ENCODE assay signal across 12 mouse cellular contexts in the genomic region with DNA sequence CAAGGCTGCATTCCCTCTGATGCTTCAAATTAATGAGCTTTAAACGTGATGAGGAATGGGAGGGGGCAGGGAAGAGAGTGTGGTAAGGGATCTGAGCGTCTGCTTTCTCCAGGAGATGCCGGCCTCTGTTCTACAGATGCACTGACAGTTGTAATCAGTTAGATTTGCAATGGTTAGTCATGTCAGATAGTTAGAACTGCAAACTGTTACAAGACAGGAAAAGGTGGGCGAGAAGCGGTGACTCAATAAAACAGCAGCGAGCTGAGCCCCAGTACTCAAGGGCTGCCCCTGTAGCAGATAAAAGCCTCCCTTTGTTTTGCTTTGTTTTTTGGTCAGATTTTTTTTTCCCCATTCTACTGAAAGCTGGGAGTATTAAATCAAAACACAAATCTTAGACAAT. TPM values are rescaled to one million over a fixed set of nuclear protein-coding genes. Genes with fewer than 3 reads are reported as not detected.
DNase-seq lines count a peak whose midpoint lies in the region; ATAC-seq and TF ChIP-seq lines count a peak whose summit lies in the region.
"Had no signal": no experiment of that assay in that cellular context is flagged by ENCODE, and none has a peak within 500 bp of the region (broad histone marks: within the 10 kb centered on the region; RNA-seq: fewer than 3 reads in every experiment).

No protein-coding gene starts in this region.

- TF ChIP-seq CTCF in forebrain, postnatal 0 days (IDR thresholded peaks at IDR 0.05; ENCODE audit: low read depth): no peak
- TF ChIP-seq CTCF in olfactory bulb, adult 2 months (IDR thresholded peaks at IDR 0.05; ENCODE audit: insufficient read depth, low read depth, low read length): no peak

- peak; percentile 8; the same call in 1 of the 2 replicates for ATAC-seq in forebrain, postnatal 0 days
- no peak for ATAC-seq in forebrain, embryonic 11.5 days (replicated peaks; ENCODE audit: low FRiP score)
- no peak for ATAC-seq in embryonic facial prominence, embryonic 13.5 days (ENCODE audit: insufficient number of reproducible peaks, insufficient read depth, low FRiP score, low TSS enrichment, low read depth)
- no peak for ATAC-seq in erythroid progenitor cell, adult 5-6 weeks (replicated peaks; ENCODE audit: low FRiP score, poor library complexity, severe bottlenecking)

- WGBS in forebrain, postnatal 0 days: 37% methylated on average over 6 of the region's 6 CpGs
- 43% methylated on average over 6 of the region's 6 CpGs for WGBS in forebrain, embryonic 11.5 days
- WGBS in embryonic facial prominence, embryonic 13.5 days: 11% methylated on average over 6 of the region's 6 CpGs
- WGBS in olfactory bulb, adult 2 months: 35% methylated on average over 6 of the region's 6 CpGs

- H3K4me2 ChIP-seq in forebrain, postnatal 0 days (ENCODE audit: low read depth): no peak overlapping the region
- H3K4me2 ChIP-seq in forebrain, embryonic 11.5 days (ENCODE audit: low read depth, low read length, severe bottlenecking): no peak overlapping the region
- peak overlapping the region; percentile 3; the same call in 1 of the 2 replicates for H3K4me2 ChIP-seq in embryonic facial prominence, embryonic 13.5 days

- H3K4me3 ChIP-seq in forebrain, postnatal 0 days (ENCODE audit: low read depth, low read length): no peak overlapping the region
- no peak overlapping the region for H3K4me3 ChIP-seq in forebrain, embryonic 11.5 days (ENCODE audit: low read depth, low read length)
- no peak overlapping the region for H3K4me3 ChIP-seq in embryonic facial prominence, embryonic 13.5 days
- no peak overlapping the region for H3K4me3 ChIP-seq in olfactory bulb, adult 2 months (ENCODE audit: insufficient read depth, low read depth, low read length)

- peak; percentile 19 for DNase-seq in forebrain, postnatal 0 days
- DNase-seq in forebrain, embryonic 11.5 days (ENCODE audit: low spot score): no peak
- DNase-seq in right cerebral cortex, adult 2 months (ENCODE audit: low spot score in 2 of 2): peak; percentile 35 to 50
- no peak for DNase-seq in right cerebral cortex, postnatal 14 days
- no peak for DNase-seq in kidney, postnatal 10 days
- DNase-seq: gastrocnemius, postnatal 14 days; heart, postnatal 14 days; kidney, adult 2 months had no signal

- no peak for TF ChIP-seq POLR2A in olfactory bulb, adult 2 months (IDR thresholded peaks at IDR 0.05; ENCODE audit: insufficient read depth, low read depth, low read length)

- H3K4me1 ChIP-seq in forebrain, postnatal 0 days (ENCODE audit: insufficient read depth): no peaks in the 10 kb centered on the region
- H3K4me1 ChIP-seq in forebrain, embryonic 11.5 days (replicated peaks; ENCODE audit: control insufficient read depth, insufficient read depth, low read length): no peaks in the 10 kb centered on the region
- H3K4me1 ChIP-seq in embryonic facial prominence, embryonic 13.5 days: peaks cover 46% of the 10 kb centered on the region
- peaks cover 6% of the 10 kb centered on the region; the same call in 1 of the 2 replicates for H3K4me1 ChIP-seq in olfactory bulb, adult 2 months (ENCODE audit: control insufficient read depth, insufficient read depth, low read length)

- no peak overlapping the region for H3K9ac ChIP-seq in forebrain, postnatal 0 days
- H3K9ac ChIP-seq in forebrain, embryonic 11.5 days (ENCODE audit: low read length): no peak overlapping the region
- no peak overlapping the region for H3K9ac ChIP-seq in embryonic facial prominence, embryonic 13.5 days
- H3K9ac ChIP-seq: liver, embryonic 14.5 days had no signal

- H3K36me3 ChIP-seq in forebrain, postnatal 0 days (ENCODE audit: insufficient read depth): no peaks in the 10 kb centered on the region
- no peaks in the 10 kb centered on the region for H3K36me3 ChIP-seq in forebrain, embryonic 11.5 days (ENCODE audit: control insufficient read depth, insufficient read depth, low read length)
- H3K36me3 ChIP-seq in embryonic facial prominence, embryonic 13.5 days: peaks cover 25% of the 10 kb centered on the region

- H3K27ac ChIP-seq in forebrain, postnatal 0 days (ENCODE audit: low read depth, low read length): no peak overlapping the region
- no peak overlapping the region for H3K27ac ChIP-seq in forebrain, embryonic 11.5 days (ENCODE audit: low read depth, low read length)
- H3K27ac ChIP-seq in embryonic facial prominence, embryonic 13.5 days: 0 out of 2 replicates have a peak overlapping the region, but pooled peaks have one; percentile 40
- H3K27ac ChIP-seq in olfactory bulb, adult 2 months (ENCODE audit: insufficient read depth, low read depth, low read length): peak overlapping the region; percentile 60
- H3K27ac ChIP-seq: liver, embryonic 14.5 days had no signal

- H3K27me3 ChIP-seq in forebrain, postnatal 0 days (ENCODE audit: insufficient read depth, low read length): no peaks in the 10 kb centered on the region
- H3K27me3 ChIP-seq in forebrain, embryonic 11.5 days (ENCODE audit: control insufficient read depth, insufficient read depth, low read length): no peaks in the 10 kb centered on the region
- no peaks in the 10 kb centered on the region for H3K27me3 ChIP-seq in embryonic facial prominence, embryonic 13.5 days

- no peaks in the 10 kb centered on the region for H3K9me3 ChIP-seq in forebrain, postnatal 0 days (ENCODE audit: low read length)
- no peaks in the 10 kb centered on the region for H3K9me3 ChIP-seq in forebrain, embryonic 11.5 days (ENCODE audit: control insufficient read depth, low read length)
- no peaks in the 10 kb centered on the region for H3K9me3 ChIP-seq in embryonic facial prominence, embryonic 13.5 days

RNA-seq across cellular contexts. Expression of gene Supt3, which starts 58.9 kb away (rescaled TPM):
- total RNA-seq in forebrain, postnatal 0 days (2014; rRNA removed): 3.2 and 5.5 TPM in 2 replicates
- 20.5 and 24.5 TPM in 2 replicates for polyA plus RNA-seq in forebrain, postnatal 0 days (2015; fragmentation: Nextera tagmentation; extraction: Ambion mirVana)
- polyA plus RNA-seq in forebrain, embryonic 11.5 days (2014; fragmentation: Nextera tagmentation; extraction: Ambion mirVana): 21.9 and 24.9 TPM in 2 replicates
- 24.5 and 25.4 TPM in 2 replicates for polyA plus RNA-seq in embryonic facial prominence, embryonic 13.5 days (2015; fragmentation: Nextera tagmentation; extraction: Ambion mirVana)
- polyA plus RNA-seq in olfactory bulb, adult 2 months (2012; ENCODE audit: insufficient read depth, insufficient read length, low replicate concordance, missing spikeins): not detected in 2 replicates
- total RNA-seq in erythroid progenitor cell, adult 5-6 weeks (2015; ENCODE audit: low replicate concordance): 17.7 and 20.5 TPM in 2 replicates
- 9.8 and 19.4 TPM in 2 replicates for total RNA-seq in erythroid progenitor cell, adult 5-6 weeks (2017; ENCODE audit: low replicate concordance)

Comparison
In these comparisons a context has a peak if more than half of its experiments do, and no peak if none do; other contexts are left out.
1. DNase-seq: peak in forebrain, postnatal 0 days (single experiment) and right cerebral cortex, adult 2 months (2 of 2); none in forebrain, embryonic 11.5 days (single experiment), right cerebral cortex, postnatal 14 days (single experiment) and kidney, postnatal 10 days (single experiment).
2. H3K27ac ChIP-seq: peak in embryonic facial prominence, embryonic 13.5 days (single experiment) and olfactory bulb, adult 2 months (single experiment); none in forebrain, postnatal 0 days (single experiment) and forebrain, embryonic 11.5 days (single experiment).
3. RNA of gene Supt3, which starts 58.9 kb away (polyA plus RNA-seq): 24.5 to 25.4 TPM in embryonic facial prominence, embryonic 13.5 days, 21.9 to 24.9 TPM in forebrain, embryonic 11.5 days and 20.5 to 24.5 TPM in forebrain, postnatal 0 days; not detected in olfactory bulb, adult 2 months; every median in the first group is over 10 times any median in the second.